Mouse (Mus musculus): ENCODE measurements at regions not wholly inside any gene's neighbourhood (a gene's known extent, or its start where the extent isn't known, plus 50 kb on each side); places are given as distances from the start of the nearest gene placed in this dataset.

DNA sequence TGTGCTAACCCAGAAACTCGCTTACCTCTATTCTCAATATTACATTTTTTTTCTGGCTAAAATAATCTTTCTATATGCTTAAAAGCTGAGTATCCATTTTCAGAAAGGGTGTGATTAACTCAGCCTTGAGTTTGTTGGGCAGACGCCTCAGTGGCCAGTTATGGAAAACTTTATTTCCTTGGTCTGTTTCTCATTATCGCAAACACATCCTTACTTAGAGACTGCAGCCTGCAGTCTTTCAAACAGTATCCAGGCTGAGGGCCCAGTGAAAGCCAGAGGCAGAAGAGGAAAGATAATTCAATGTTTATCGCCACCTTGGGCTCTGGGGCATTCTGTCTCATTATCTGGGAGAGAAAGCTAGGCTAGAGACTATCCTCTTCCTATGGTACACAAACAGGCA, 231.5 kb downstream of the Mreg start:
- Histone ChIP-seq H3K4me1 (ENCODE audit: control insufficient read depth, insufficient read depth, low read length) (no peaks in the 10 kb centered on the region), H3K9me3 (replicated peaks; ENCODE audit: control insufficient read depth, low read length, poor library complexity, severe bottlenecking) (no peaks in the 10 kb centered on the region), H3K9ac (ENCODE audit: low read depth, low read length) (no peak overlapping the region), H3K4me2 (ENCODE audit: low read length) (no peak overlapping the region), H3K4me3 (ENCODE audit: low read depth, low read length) (no peak overlapping the region), H3K27me3 (ENCODE audit: control insufficient read depth, insufficient read depth, low read depth, low read length) (no peaks in the 10 kb centered on the region), H3K36me3 (ENCODE audit: control insufficient read depth, insufficient read depth, low read length) (no peaks in the 10 kb centered on the region), H3K27ac (ENCODE audit: low read length) (no peak overlapping the region)
- no peak for ATAC-seq
- WGBS: 88% methylated on average over 4 of the region's 4 CpGs

DNA sequence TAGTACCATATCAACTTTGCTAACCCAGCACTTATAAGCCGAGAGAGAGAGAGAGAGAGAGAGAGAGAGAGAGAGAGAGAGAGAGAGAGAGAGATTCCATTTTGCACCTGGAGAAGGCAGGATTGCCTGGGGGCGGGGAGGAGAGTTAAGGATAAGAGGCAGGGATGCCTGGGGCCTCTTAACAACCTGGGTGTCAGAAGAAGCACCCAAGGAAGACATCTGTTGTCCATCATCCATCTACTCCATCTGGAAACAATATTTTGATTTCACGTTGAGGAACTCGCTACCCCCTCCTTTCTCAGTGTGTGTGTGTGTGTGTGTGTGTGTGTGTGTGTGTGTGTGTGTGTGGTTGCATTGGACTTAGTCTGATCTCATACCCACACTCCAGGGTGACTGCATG, 232.8 kb downstream of the Mreg start:
- no peak overlapping the region for H3K4me2 ChIP-seq (ENCODE audit: low read length)
- no peak overlapping the region for H3K9ac ChIP-seq (ENCODE audit: low read depth, low read length)
- H3K4me3 ChIP-seq (ENCODE audit: low read depth, low read length): no peak overlapping the region
- no peaks in the 10 kb centered on the region for H3K36me3 ChIP-seq (ENCODE audit: control insufficient read depth, insufficient read depth, low read length)
- no peak overlapping the region for H3K27ac ChIP-seq (ENCODE audit: low read length)
- H3K9me3 ChIP-seq (replicated peaks; ENCODE audit: control insufficient read depth, low read length, poor library complexity, severe bottlenecking): no peaks in the 10 kb centered on the region
- H3K27me3 ChIP-seq (ENCODE audit: control insufficient read depth, insufficient read depth, low read depth, low read length): no peaks in the 10 kb centered on the region
- H3K4me1 ChIP-seq (ENCODE audit: control insufficient read depth, insufficient read depth, low read length): no peaks in the 10 kb centered on the region
- 91% methylated on average over 4 of the region's 4 CpGs for WGBS
- no peak for ATAC-seq

DNA sequence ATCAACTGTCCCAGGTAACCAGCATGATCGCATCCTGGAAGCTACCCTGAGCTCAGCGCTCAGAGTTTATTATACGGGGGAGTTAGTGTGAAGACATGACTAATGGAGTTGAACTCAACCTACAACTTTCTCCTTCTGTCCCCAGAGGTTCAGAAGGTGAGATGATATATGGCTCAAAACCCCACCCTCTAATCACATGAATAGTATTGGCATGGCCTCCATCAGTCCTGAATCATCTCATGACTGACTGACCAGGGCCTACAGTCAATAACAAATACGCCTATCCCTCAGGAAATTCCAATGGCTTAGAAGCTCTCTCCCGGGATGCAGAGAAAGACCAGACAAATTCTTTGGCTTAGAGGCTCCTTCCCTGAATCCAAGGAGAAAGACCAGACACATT, 234.7 kb downstream of the Mreg start:
- Histone ChIP-seq H3K27me3 (ENCODE audit: control insufficient read depth, insufficient read depth, low read depth, low read length) (no peaks in the 10 kb centered on the region), H3K9me3 (replicated peaks; ENCODE audit: control insufficient read depth, low read length, poor library complexity, severe bottlenecking) (no peaks in the 10 kb centered on the region; the same call in 1 of the 2 replicates), H3K4me2 (ENCODE audit: low read length) (no peak overlapping the region), H3K4me3 (ENCODE audit: low read depth, low read length) (no peak overlapping the region), H3K9ac (ENCODE audit: low read depth, low read length) (no peak overlapping the region), H3K36me3 (ENCODE audit: control insufficient read depth, insufficient read depth, low read length) (no peaks in the 10 kb centered on the region), H3K4me1 (ENCODE audit: control insufficient read depth, insufficient read depth, low read length) (no peaks in the 10 kb centered on the region), H3K27ac (ENCODE audit: low read length) (no peak overlapping the region)
- 90% methylated on average over 5 of the region's 5 CpGs for WGBS
- no peak for ATAC-seq

DNA sequence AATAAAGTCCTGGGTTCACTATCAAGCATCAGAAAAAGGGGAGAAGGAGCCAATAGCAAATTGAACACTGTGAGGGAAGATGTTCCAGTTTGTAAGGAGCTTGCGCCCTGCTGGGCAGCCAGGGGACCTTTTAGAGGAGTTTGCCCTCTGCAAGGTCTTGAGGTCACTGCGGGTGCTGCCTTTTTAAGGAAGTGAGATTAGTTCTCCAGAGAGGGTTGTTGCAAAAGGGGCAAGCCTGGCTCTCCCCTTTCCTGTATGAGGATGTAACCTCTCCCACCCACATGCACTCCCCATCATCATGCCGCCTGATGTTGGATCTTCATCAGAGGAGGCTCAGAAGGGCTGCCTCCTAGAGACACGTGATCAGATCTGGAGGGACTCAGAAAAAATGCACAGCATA, 237.4 kb downstream of the Mreg start:
- WGBS: 67% methylated on average over 4 of the region's 4 CpGs

DNA sequence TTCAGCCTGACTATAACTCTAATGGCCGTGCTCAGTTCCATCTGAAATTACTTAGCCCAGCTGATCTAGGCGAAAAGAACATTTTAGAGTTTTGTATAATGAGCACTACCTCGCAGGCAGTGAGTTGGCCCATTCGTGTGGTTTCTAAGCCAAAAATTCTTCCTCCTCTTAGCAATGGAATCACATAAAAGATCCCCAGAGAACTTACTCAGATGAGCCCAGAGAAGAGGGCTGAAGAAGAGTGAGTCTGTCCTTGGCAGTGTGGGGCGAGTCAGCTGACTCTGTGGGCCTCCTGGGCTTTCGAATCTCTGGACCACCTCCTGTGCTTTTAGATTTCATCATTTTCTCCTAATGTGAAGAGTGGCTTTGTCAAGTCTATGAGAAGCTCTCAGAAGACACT, 240.2 kb downstream of the Mreg start:
- no peaks in the 10 kb centered on the region for H3K27me3 ChIP-seq (ENCODE audit: control insufficient read depth, insufficient read depth, low read depth, low read length)
- H3K4me2 ChIP-seq (ENCODE audit: low read length): no peak overlapping the region
- H3K4me1 ChIP-seq (ENCODE audit: control insufficient read depth, insufficient read depth, low read length): no peaks in the 10 kb centered on the region
- H3K36me3 ChIP-seq (ENCODE audit: control insufficient read depth, insufficient read depth, low read length): no peaks in the 10 kb centered on the region
- no peak overlapping the region for H3K27ac ChIP-seq (ENCODE audit: low read length)
- 91% methylated on average over 6 of the region's 6 CpGs for WGBS
- H3K4me3 ChIP-seq (ENCODE audit: low read depth, low read length): no peak overlapping the region
- no peak for ATAC-seq
- no peaks in the 10 kb centered on the region; the same call in 1 of the 2 replicates for H3K9me3 ChIP-seq (replicated peaks; ENCODE audit: control insufficient read depth, low read length, poor library complexity, severe bottlenecking)
- H3K9ac ChIP-seq (ENCODE audit: low read depth, low read length): no peak overlapping the region

More for the DNA sequence above, 237.4 kb downstream of the Mreg start:
- Histone ChIP-seq H3K27me3 (ENCODE audit: control insufficient read depth, insufficient read depth, low read depth, low read length) (no peaks in the 10 kb centered on the region), H3K9me3 (replicated peaks; ENCODE audit: control insufficient read depth, low read length, poor library complexity, severe bottlenecking) (no peaks in the 10 kb centered on the region; the same call in 1 of the 2 replicates), H3K36me3 (ENCODE audit: control insufficient read depth, insufficient read depth, low read length) (no peaks in the 10 kb centered on the region), H3K27ac (ENCODE audit: low read length) (no peak overlapping the region), H3K4me3 (ENCODE audit: low read depth, low read length) (no peak overlapping the region), H3K4me1 (ENCODE audit: control insufficient read depth, insufficient read depth, low read length) (no peaks in the 10 kb centered on the region), H3K9ac (ENCODE audit: low read depth, low read length) (no peak overlapping the region), H3K4me2 (ENCODE audit: low read length) (no peak overlapping the region)
- no peak for ATAC-seq

DNA sequence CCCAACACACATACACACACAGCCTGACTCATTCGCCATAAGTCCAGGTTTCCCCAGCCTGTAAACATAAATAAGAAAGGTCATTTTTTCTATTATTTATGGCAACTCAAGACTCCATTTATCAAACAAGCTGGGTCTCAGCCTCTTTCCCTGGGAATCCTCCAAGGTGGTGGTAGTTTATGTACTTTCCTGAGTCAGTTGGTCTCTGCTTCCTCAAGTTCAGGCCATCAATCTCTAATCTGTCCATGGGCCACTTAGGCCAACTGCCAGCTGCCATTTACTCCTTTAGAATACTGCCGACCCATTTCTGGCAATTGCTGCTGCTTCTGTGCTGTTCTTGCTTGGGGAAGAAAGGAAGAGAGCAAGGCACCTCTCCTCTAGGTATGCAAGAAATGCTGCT, 241.3 kb downstream of the Mreg start:
- Histone ChIP-seq H3K4me1 (ENCODE audit: control insufficient read depth, insufficient read depth, low read length) (no peaks in the 10 kb centered on the region), H3K4me3 (ENCODE audit: low read depth, low read length) (no peak overlapping the region), H3K27me3 (ENCODE audit: control insufficient read depth, insufficient read depth, low read depth, low read length) (no peaks in the 10 kb centered on the region), H3K9ac (ENCODE audit: low read depth, low read length) (no peak overlapping the region), H3K9me3 (replicated peaks; ENCODE audit: control insufficient read depth, low read length, poor library complexity, severe bottlenecking) (no peaks in the 10 kb centered on the region; the same call in 1 of the 2 replicates), H3K4me2 (ENCODE audit: low read length) (no peak overlapping the region), H3K27ac (ENCODE audit: low read length) (no peak overlapping the region), H3K36me3 (ENCODE audit: control insufficient read depth, insufficient read depth, low read length) (no peaks in the 10 kb centered on the region)
- no peak for ATAC-seq
- 84% methylated on average over 2 of the region's 2 CpGs for WGBS

DNA sequence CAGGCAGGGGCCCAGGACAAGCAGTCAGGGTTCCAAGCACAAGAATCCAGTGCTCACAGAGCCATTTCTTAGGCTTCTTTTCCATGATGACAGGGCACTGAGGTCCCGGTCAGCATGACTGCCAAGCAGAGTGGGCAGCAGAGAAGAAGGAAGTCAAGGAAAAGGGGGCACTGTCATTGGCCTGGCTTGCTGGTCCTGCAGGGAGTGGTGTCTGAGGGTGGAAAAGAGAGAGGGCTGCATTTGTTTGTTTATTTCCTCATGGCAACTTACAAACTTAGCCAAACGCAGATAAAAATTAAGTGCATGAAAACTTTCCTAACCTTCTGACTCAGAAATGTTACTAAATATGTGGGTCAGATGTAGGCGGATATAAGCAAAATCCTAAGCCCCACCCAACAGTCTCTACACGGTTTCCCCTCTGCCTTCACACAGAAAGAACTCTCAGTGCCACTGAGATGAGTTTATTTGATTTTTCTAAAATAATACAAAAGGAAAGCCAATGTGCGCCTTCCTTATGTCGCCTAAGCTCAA, 244.5 kb downstream of the Mreg start:
- Histone ChIP-seq H3K9ac (ENCODE audit: low read depth, low read length) (no peak overlapping the region), H3K27ac (ENCODE audit: low read length) (no peak overlapping the region)
- 91% methylated on average over 6 of the region's 6 CpGs for WGBS

DNA sequence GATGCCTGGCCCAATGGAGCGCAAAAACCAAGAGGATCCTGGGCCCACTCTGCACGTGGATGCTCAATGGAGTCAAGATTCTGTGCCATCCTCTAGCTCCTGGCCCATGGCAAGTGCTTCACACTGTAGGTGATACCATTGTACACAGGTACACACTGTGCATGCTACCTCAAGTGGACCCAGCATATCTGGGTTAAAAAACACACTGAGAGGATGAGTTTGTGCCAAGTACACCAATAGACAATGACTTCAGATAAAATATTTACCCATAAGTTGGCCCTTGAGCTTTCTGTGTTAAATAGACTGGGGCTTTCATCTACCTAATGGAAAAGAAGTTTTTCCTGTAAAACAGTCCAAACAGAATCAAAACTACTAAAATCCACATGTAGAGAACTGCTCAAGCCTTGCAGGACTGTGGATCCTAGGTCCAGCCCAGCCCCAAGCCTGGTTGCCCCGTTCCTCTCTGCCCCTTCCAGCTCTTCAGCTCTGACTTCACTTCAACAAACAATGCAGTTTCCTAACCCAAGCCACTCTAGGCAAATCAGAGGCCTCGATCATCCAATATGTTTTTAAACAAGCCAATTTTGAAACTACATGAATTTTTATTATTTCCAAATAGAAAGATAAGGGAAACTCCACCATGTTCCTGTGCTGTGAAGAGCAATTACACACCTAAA, 247.5 kb downstream of the Mreg start:
- no peak overlapping the region for H3K4me2 ChIP-seq (ENCODE audit: low read length)
- H3K27me3 ChIP-seq (ENCODE audit: control insufficient read depth, insufficient read depth, low read depth, low read length): no peaks in the 10 kb centered on the region
- no peak overlapping the region for H3K27ac ChIP-seq (ENCODE audit: low read length)
- no peak for ATAC-seq
- WGBS: 92% methylated on average over 4 of the region's 4 CpGs
- no peak overlapping the region for H3K9ac ChIP-seq (ENCODE audit: low read depth, low read length)
- no peaks in the 10 kb centered on the region for H3K9me3 ChIP-seq (replicated peaks; ENCODE audit: control insufficient read depth, low read length, poor library complexity, severe bottlenecking)
- H3K4me1 ChIP-seq (ENCODE audit: control insufficient read depth, insufficient read depth, low read length): no peaks in the 10 kb centered on the region
- H3K4me3 ChIP-seq (ENCODE audit: low read depth, low read length): no peak overlapping the region
- no peaks in the 10 kb centered on the region for H3K36me3 ChIP-seq (ENCODE audit: control insufficient read depth, insufficient read depth, low read length)

More for the DNA sequence above, 244.5 kb downstream of the Mreg start:
- Histone ChIP-seq H3K27me3 (ENCODE audit: control insufficient read depth, insufficient read depth, low read depth, low read length) (no peaks in the 10 kb centered on the region), H3K4me2 (ENCODE audit: low read length) (no peak overlapping the region), H3K4me3 (ENCODE audit: low read depth, low read length) (no peak overlapping the region), H3K36me3 (ENCODE audit: control insufficient read depth, insufficient read depth, low read length) (no peaks in the 10 kb centered on the region), H3K9me3 (replicated peaks; ENCODE audit: control insufficient read depth, low read length, poor library complexity, severe bottlenecking) (no peaks in the 10 kb centered on the region), H3K4me1 (ENCODE audit: control insufficient read depth, insufficient read depth, low read length) (no peaks in the 10 kb centered on the region)
- ATAC-seq: no peak

DNA sequence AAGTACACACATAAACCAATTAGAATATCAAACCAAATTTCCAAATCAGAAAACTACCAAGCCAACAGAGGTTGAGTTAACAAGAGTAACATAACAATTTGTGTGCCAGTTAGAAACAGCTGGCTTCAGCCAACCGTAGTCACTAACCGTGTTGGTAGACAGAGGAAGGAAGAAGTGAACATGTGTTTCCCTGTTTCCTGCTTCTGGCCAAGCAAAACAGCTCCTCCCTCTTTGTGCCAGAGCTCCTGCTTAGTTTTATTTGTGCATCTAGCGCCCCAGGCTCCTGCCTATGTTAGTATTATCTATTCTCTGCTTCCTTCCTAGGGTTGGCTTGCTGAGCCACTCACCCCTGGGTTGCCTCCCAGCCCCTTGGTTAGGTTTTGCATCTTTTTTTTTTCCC, 255.2 kb downstream of the Mreg start:
- H3K4me1 ChIP-seq (ENCODE audit: control insufficient read depth, insufficient read depth, low read length): no peaks in the 10 kb centered on the region
- no peak overlapping the region for H3K4me2 ChIP-seq (ENCODE audit: low read length)
- H3K4me3 ChIP-seq (ENCODE audit: low read depth, low read length): no peak overlapping the region
- H3K9ac ChIP-seq (ENCODE audit: low read depth, low read length): no peak overlapping the region
- no peak overlapping the region for H3K27ac ChIP-seq (ENCODE audit: low read length)
- ATAC-seq: no peak
- H3K36me3 ChIP-seq (ENCODE audit: control insufficient read depth, insufficient read depth, low read length): no peaks in the 10 kb centered on the region
- 71% methylated on average over 3 of the region's 3 CpGs for WGBS
- H3K9me3 ChIP-seq (replicated peaks; ENCODE audit: control insufficient read depth, low read length, poor library complexity, severe bottlenecking): no peaks in the 10 kb centered on the region
- H3K27me3 ChIP-seq (ENCODE audit: control insufficient read depth, insufficient read depth, low read depth, low read length): no peaks in the 10 kb centered on the region
